Mouse (Mus musculus) cerebellum, adult 9-10 months (tissue): ENCODE measurements around the gene Man1b1.

ENCODE experiments used
- DNase-seq: peaks from one replicate; pipeline ENCODE4 v3.0.0; 2022

Gene Man1b1

GRCm38 (mm10) chr2:25364761-25365090 lies 32.6 kb downstream of the Man1b1 start:
- no peak for DNase-seq

DNA sequence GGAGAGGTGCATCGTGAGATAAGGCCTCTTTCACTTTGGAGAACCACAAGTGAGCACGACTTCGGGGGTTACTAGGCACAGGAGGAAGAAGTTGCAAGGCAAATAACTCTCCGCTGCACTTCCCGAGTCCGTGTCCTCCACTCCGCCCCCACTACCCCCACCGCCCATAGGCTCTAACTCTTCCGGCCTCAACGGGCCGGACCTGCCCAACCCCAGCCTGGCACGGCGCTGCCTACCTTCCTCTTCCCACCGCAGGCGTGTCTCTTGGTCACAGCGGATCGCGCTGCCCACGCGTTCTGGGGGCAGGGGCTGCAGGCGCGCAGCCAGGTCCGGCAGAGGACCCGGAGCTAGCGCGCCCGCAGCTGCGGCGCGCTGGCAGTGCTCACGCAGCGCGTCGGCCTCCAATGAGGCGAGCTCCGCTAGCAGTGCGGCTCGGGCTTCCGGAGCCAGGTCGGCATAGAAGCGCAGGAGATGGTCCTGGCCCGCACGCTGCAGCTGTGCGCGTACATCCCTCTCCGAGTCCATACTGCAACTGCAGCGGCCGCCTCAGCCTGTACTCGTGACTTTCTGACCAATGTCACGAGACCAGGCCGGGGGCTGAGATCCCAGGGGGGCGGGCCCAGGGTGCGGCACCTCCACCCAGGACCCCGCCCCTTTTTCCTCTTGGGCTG lies 33.1 kb downstream of the Man1b1 start, which contains the start of gene Uap1l1:
Gene Uap1l1 (minus strand): TSS at position 592 of the 671 bp plus-strand sequence.
- DNase-seq, result peak; percentile 54

GRCm38 (mm10) chr2:25369996-25370395 lies 37.9 kb downstream of the Man1b1 start:
- no peak for DNase-seq

DNA sequence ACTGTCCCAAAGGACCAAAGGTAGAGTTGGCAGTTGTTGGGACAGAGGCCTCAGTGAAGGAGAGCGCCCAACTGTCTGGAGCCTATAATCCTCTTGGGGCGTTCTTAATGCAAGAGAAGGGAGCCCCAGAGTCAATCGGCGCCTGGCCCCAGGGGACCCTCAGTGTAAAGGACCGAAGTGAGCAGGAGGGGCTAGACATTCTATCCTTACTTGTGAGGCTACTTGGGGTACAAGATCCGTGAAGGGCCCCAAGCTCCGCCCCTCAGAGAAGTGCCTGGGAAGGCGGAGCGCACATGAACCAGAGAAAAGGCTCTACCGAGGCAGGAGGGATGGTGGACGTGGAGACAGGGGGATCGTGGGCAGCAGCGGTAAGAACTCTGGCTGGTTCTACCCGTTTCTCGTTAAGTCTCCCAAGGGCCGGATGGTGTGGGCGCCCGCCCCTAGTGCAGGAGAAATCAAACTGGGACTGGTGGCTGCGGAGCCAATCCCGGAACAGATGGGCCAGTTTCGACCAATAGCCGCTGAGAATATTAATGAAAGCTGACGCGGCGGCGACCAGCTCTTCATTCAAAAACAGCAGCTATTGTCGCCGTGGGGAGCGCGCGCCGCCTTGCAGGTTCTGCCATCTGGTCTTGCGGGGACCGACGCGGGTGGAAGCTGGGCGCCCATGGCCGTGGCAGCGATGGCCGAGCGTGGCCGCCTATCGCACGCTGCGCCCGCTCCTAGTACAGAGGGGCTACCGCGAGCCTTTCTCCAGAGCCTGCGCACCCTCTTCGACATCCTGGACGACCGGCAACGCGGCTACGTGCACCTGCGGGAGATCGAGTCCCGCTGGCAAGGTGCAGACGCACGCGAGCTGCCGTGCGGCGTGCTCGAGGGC lies 39.9 kb downstream of the Man1b1 start, which contains the start of gene Sapcd2:
Gene Sapcd2 (plus strand): TSS at position 558 of the 880 bp plus-strand sequence.
- DNase-seq, result peak; percentile 89

GRCm38 (mm10) chr2:25372644-25373391 lies 40.7 kb downstream of the Man1b1 start:
- DNase-seq, result no peak

DNA sequence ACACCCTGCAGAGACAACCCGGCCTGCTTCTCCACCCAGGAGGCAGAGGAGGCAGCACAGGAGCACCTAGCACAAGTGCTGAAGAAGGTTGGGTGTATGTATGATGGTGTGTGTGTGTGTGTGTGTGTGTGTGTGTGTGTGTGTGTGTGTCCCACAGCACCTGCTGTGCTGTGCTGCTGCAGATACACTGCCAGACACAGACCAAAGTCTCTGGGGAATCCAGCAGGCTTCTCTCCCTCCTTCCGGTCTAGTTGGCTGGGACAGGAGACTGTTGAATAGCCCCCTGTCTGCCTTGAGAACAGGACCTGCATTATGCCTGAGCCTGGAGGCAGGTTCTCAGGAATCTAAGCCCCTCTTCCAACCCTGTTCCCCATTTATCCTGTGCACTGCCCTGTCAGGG lies 41.3 kb downstream of the Man1b1 start:
- no peak for DNase-seq

- DNase-seq, result peak; percentile 77
Measured at GRCm38 (mm10) chr2:25376589-25376988, 44.5 kb downstream of the Man1b1 start.

GRCm38 (mm10) chr2:25384492-25384891 lies 52.4 kb downstream of the Man1b1 start:
- no peak for DNase-seq

GRCm38 (mm10) chr2:25391266-25391665 lies 59.1 kb downstream of the Man1b1 start:
- DNase-seq, result no peak

- peak; percentile 68 for DNase-seq
Measured at GRCm38 (mm10) chr2:25394281-25395221, 62.4 kb downstream of the Man1b1 start.

- peak; percentile 67 for DNase-seq
Measured at GRCm38 (mm10) chr2:25395721-25396596, 63.8 kb downstream of the Man1b1 start, which contains the start of gene Entpd2. Gene Entpd2 (plus strand): TSS chr2:25395874.

DNA sequence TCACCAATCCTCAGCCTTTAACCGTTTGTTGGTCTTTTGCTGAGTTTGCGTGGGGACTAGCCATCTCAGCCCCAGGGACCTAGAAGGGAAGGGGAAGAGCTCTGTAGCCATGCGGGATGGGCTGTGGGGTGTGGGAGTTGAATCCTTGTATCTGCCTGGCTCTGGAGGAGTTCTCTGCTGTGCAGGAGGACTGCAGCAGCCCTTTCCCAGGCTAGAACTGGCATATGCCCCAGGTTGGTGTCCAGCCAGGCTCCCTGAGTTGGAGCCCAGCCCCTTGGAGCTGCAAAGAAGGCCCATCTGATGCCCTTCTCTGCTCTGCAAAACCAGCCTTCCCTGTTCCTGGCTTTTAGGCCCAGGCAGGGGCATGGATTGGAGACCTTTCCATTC lies 64.5 kb downstream of the Man1b1 start:
- peak; percentile 83 for DNase-seq

- DNase-seq, result no peak
Measured at GRCm38 (mm10) chr2:25397010-25397409, 64.9 kb downstream of the Man1b1 start.

- DNase-seq, result no peak
Measured at GRCm38 (mm10) chr2:25398065-25398464, 65.9 kb downstream of the Man1b1 start.

GRCm38 (mm10) chr2:25399051-25399450 lies 66.9 kb downstream of the Man1b1 start, which contains the start of gene Npdc1:
Gene Npdc1 (plus strand): TSS chr2:25399351.
- no peak for DNase-seq

- DNase-seq, result no peak
Measured at GRCm38 (mm10) chr2:25400291-25400690, 68.2 kb downstream of the Man1b1 start.

GRCm38 (mm10) chr2:25400764-25401163 lies 68.6 kb downstream of the Man1b1 start:
- DNase-seq, result peak; percentile 75
